Mouse (Mus musculus): ENCODE results near the gene Eri3.

The Eri3 gene

GRCm38 (mm10) chr4:117570964-117571363, 20.8 kb downstream of the Eri3 start:
- peak; percentile 52 for DNase-seq (ENCODE audit: low read depth, low spot score)

GRCm38 (mm10) chr4:117577579-117577978, 27.4 kb downstream of the Eri3 start:
- DNase-seq (ENCODE audit: low read depth, low spot score) = no peak

GRCm38 (mm10) chr4:117581626-117582025, 31.5 kb downstream of the Eri3 start:
- DNase-seq (ENCODE audit: low read depth, low spot score) = peak; percentile 33

GRCm38 (mm10) chr4:117585995-117586394, 35.8 kb downstream of the Eri3 start:
- DNase-seq (ENCODE audit: low read depth, low spot score) = no peak

GRCm38 (mm10) chr4:117587447-117587846, 37.3 kb downstream of the Eri3 start:
- peak; percentile 24 for DNase-seq (ENCODE audit: low read depth, low spot score)

GRCm38 (mm10) chr4:117589081-117589660, 39.0 kb downstream of the Eri3 start:
- DNase-seq (ENCODE audit: low read depth, low spot score) = no peak

- peak; percentile 35 for DNase-seq (ENCODE audit: low read depth, low spot score)
These were observed 40.6 kb downstream of the Eri3 start for GRCm38 (mm10) chr4:117590781-117591180.

GRCm38 (mm10) chr4:117592206-117592605, 42.0 kb downstream of the Eri3 start:
- no peak for DNase-seq (ENCODE audit: low read depth, low spot score)

GRCm38 (mm10) chr4:117595293-117595692, 45.1 kb downstream of the Eri3 start:
- no peak for DNase-seq (ENCODE audit: low read depth, low spot score)

- no peak for DNase-seq (ENCODE audit: low read depth, low spot score)
These were observed 49.9 kb downstream of the Eri3 start for GRCm38 (mm10) chr4:117599986-117600565.

- no peak for DNase-seq (ENCODE audit: low read depth, low spot score)
These were observed 51.2 kb downstream of the Eri3 start for GRCm38 (mm10) chr4:117601338-117601776.

GRCm38 (mm10) chr4:117605099-117605953, 55.2 kb downstream of the Eri3 start:
- DNase-seq (ENCODE audit: low read depth, low spot score) = peak; percentile 41

GRCm38 (mm10) chr4:117605954-117606227, 55.7 kb downstream of the Eri3 start:
- no peak for DNase-seq (ENCODE audit: low read depth, low spot score)

GRCm38 (mm10) chr4:117606831-117607610, 56.9 kb downstream of the Eri3 start:
- peak; percentile 37 for DNase-seq (ENCODE audit: low read depth, low spot score)

- DNase-seq (ENCODE audit: low read depth, low spot score) = peak; percentile 42
These were observed 58.1 kb downstream of the Eri3 start for GRCm38 (mm10) chr4:117608265-117608664.

- peak; percentile 51 for DNase-seq (ENCODE audit: low read depth, low spot score)
These were observed 59.3 kb downstream of the Eri3 start for GRCm38 (mm10) chr4:117609371-117610039.

- no peak for DNase-seq (ENCODE audit: low read depth, low spot score)
These were observed 61.2 kb downstream of the Eri3 start for GRCm38 (mm10) chr4:117611385-117611784.

GRCm38 (mm10) chr4:117611814-117612213, 61.6 kb downstream of the Eri3 start:
- DNase-seq (ENCODE audit: low read depth, low spot score) = no peak

- no peak for DNase-seq (ENCODE audit: low read depth, low spot score)
These were observed 62.5 kb downstream of the Eri3 start for GRCm38 (mm10) chr4:117612713-117613112.

- no peak for DNase-seq (ENCODE audit: low read depth, low spot score)
These were observed 63.1 kb downstream of the Eri3 start for GRCm38 (mm10) chr4:117613153-117613773.

GRCm38 (mm10) chr4:117616600-117616999, 66.4 kb downstream of the Eri3 start:
- no peak for DNase-seq (ENCODE audit: low read depth, low spot score)

Measured in brain, adult 2 months (tissue).